Mouse (Mus musculus) G1E (cell line): Measurements from ENCODE around the gene Myo1d.

Experiments used
- CTCF ChIP-seq: IDR thresholded peaks from 2 replicates; pipeline ENCODE4 v1.5.1; 2012; ENCODE audit warnings: low read depth, low read length, inconsistent platforms, mixed read lengths
- GATA1 ChIP-seq: IDR thresholded peaks from 2 replicates; pipeline ENCODE4 v1.6.1; 2012; ENCODE audit warnings: borderline replicate concordance, low read length, inconsistent platforms, mixed read lengths

DNA sequence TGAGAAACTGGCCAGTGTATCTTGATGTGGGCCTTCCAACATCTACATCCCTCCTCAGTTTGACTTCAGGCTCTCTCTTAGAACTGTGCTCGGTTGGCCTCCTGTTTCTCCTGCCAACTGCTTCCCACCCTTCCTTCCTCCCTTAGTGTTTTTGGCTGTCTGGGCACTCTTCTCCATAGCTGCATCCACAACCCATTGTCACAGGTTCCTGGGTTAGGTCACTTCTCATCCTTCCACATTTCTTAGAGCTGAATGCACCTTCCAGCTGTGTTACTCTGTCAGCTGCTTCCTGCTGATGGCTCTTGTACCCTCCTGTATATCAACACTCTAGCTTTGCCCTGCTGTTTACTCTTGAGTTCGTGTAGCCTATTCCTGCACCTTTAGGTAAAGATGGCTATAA lies 64.7 kb downstream of the Myo1d start:
- no peak for TF ChIP-seq CTCF
- TF ChIP-seq GATA1 = no peak
